Mouse (Mus musculus) myocyte (in vitro differentiated cells): ENCODE data around the gene Zfp423.

Experiments used
- POLR2A ChIP-seq: IDR thresholded peaks from one replicate; pipeline ENCODE4 v1.6.1; 2011; ENCODE audit warnings: low read depth, mild to moderate bottlenecking, control low read depth, moderate library complexity; ENCODE audit not compliant: insufficient read length
- POLR2AphosphoS2 ChIP-seq: IDR thresholded peaks from one replicate; pipeline ENCODE4 v1.6.1; 2011; ENCODE audit warnings: low read depth, control low read depth; ENCODE audit not compliant: insufficient read length
- SRF ChIP-seq: IDR thresholded peaks from one replicate; pipeline ENCODE4 v1.6.1; 2011; ENCODE audit warnings: low read depth; ENCODE audit not compliant: control insufficient read depth, insufficient read length

DNA sequence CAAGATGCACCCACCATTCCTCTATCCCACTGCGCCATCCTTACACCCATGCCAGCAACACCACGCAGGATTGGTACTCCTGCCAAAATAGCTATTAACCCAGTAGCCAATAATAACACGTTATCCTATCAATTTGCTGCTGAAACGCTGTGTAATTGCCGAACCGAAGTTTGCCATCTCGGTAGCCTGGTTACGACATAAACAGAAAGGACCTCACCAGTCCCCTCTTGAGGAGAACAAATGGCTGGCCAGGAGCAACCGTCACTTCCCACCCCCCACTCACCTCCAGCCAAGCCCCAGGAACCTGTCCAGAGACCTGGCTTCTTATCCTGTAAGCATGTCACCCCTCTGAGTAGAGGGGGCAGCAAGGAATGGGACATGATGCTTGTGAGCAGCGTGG is 156.0 kb downstream of the Zfp423 start:
- no peak for TF ChIP-seq POLR2A
- no peak for TF ChIP-seq POLR2AphosphoS2
- no peak for TF ChIP-seq SRF
